Mouse (Mus musculus) myocyte (in vitro differentiated cells): ENCODE data around the gene Gcnt4. TPM values are rescaled to one million over a fixed set of nuclear protein-coding genes. Genes with fewer than 3 reads are reported as not detected.

ENCODE experiments used
- H3K27me3 ChIP-seq: one replicate; pipeline ENCODE4 v1.6.1; 2011; ENCODE audit not compliant: control insufficient read depth, insufficient read depth, insufficient read length
- H3K36me3 ChIP-seq: one replicate; pipeline ENCODE4 v1.6.1; 2011; ENCODE audit not compliant: control insufficient read depth, insufficient read depth
- H3K4me2 ChIP-seq: one replicate; pipeline ENCODE4 v1.6.1; 2011; ENCODE audit warnings: low read depth, control low read depth
- H3K4me3 ChIP-seq: one replicate; pipeline ENCODE4 v1.5.1; 2011; ENCODE audit warnings: mild to moderate bottlenecking, control low read depth, moderate library complexity
- H3K79me2 ChIP-seq: one replicate; pipeline ENCODE4 v1.6.1; 2011; ENCODE audit not compliant: control insufficient read depth, insufficient read depth
- H3ac ChIP-seq: one replicate; pipeline ENCODE4 v1.6.1; 2011; ENCODE audit not compliant: control insufficient read depth, insufficient read length
- CEBPB ChIP-seq: IDR thresholded peaks from 2 replicates; pipeline ENCODE4 v1.6.1; 2011; ENCODE audit warnings: mild to moderate bottlenecking, moderate library complexity; ENCODE audit not compliant: poor library complexity, insufficient read depth, severe bottlenecking
- E2F4 ChIP-seq: IDR thresholded peaks from one replicate; pipeline ENCODE4 v1.6.1; 2011; ENCODE audit warnings: mild to moderate bottlenecking, control low read depth, moderate library complexity; ENCODE audit not compliant: insufficient read depth
- MAX ChIP-seq: IDR thresholded peaks from one replicate; pipeline ENCODE4 v1.6.1; 2011; ENCODE audit warnings: low read depth, mild to moderate bottlenecking, control low read depth
- MYOD1 ChIP-seq, 3 experiments: IDR thresholded peaks; one replicate each; pipeline ENCODE4 v1.6.1; 2011; ENCODE audit warnings: control low read depth in 2 of 3, low read depth in 2 of 3, mild to moderate bottlenecking in 2 of 3, moderate library complexity in 1 of 3; ENCODE audit not compliant: insufficient read length in 2 of 3, control insufficient read depth in 1 of 3
- MYOG ChIP-seq, 3 experiments: IDR thresholded peaks; one replicate each; pipeline ENCODE4 v1.6.1; 2011; ENCODE audit warnings: control low read depth in 2 of 3, low read depth in 2 of 3, mild to moderate bottlenecking in 2 of 3; ENCODE audit not compliant: insufficient read length in 2 of 3, control insufficient read depth in 1 of 3, insufficient read depth in 1 of 3
- POLR2A ChIP-seq: IDR thresholded peaks from one replicate; pipeline ENCODE4 v1.6.1; 2011; ENCODE audit warnings: low read depth, mild to moderate bottlenecking, control low read depth, moderate library complexity; ENCODE audit not compliant: insufficient read length
- POLR2AphosphoS2 ChIP-seq: IDR thresholded peaks from one replicate; pipeline ENCODE4 v1.6.1; 2011; ENCODE audit warnings: low read depth, control low read depth; ENCODE audit not compliant: insufficient read length
- REST ChIP-seq: IDR thresholded peaks from one replicate; pipeline ENCODE4 v1.6.1; 2011; ENCODE audit warnings: mild to moderate bottlenecking, control low read depth, moderate library complexity; ENCODE audit not compliant: insufficient read depth, insufficient read length
- SRF ChIP-seq: IDR thresholded peaks from one replicate; pipeline ENCODE4 v1.6.1; 2011; ENCODE audit warnings: low read depth; ENCODE audit not compliant: control insufficient read depth, insufficient read length
- TCF12 ChIP-seq: IDR thresholded peaks from one replicate; pipeline ENCODE4 v1.6.1; 2011; ENCODE audit warnings: mild to moderate bottlenecking, control low read depth; ENCODE audit not compliant: poor library complexity, insufficient read depth, severe bottlenecking
- TCF3 ChIP-seq: IDR thresholded peaks from one replicate; pipeline ENCODE4 v1.6.1; 2011; ENCODE audit warnings: low read depth, control low read depth; ENCODE audit not compliant: insufficient read length
- USF1 ChIP-seq: IDR thresholded peaks from one replicate; pipeline ENCODE4 v1.6.1; 2011; ENCODE audit warnings: low read depth, mild to moderate bottlenecking, control low read depth, moderate library complexity
- polyA plus RNA-seq: library from polyadenylated mRNA; unstranded; fragments of >200 nt; fragmentation: generic; extraction: Trizol; gene quantifications from one replicate; pipeline ENCODE4 v1.2.1, GENCODE M21; 2012; ENCODE audit warnings: missing spikeins

The Gcnt4 gene
- polyA plus RNA-seq, 1 experiment = 3.1 TPM

DNA sequence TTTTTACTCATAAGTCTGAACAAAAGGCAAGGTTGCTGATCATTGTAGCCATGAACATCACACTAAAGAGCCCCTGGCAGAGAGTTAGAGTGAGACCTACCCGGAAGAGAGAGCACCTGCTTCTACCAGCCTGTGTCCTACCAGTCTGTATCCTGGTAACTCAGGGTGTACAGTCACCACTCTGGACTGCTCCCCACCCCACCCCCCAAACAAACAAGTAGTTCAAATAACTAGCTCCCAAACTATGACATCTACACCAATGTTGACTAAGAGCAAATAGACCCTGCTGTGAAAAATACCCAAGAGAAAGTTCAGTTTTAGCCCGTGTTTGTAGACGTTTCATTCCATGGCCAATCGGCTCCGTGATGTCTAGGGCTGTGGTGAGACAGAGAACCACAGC, 38.3 kb downstream of the Gcnt4 start:
- Histone ChIP-seq H3K36me3 (no peaks in the 10 kb centered on the region), H3K4me2 (no peak overlapping the region), H3K4me3 (no peak overlapping the region), H3ac (no peak overlapping the region), H3K27me3 (no peaks in the 10 kb centered on the region), H3K79me2 (no peaks in the 10 kb centered on the region)
- TF ChIP-seq MYOD1 (IDR thresholded peaks at IDR 0.05; ENCODE audit: control insufficient read depth in 1 of 3, insufficient read length in 2 of 3, low read depth in 2 of 3) = no peak
- TF ChIP-seq TCF3 = no peak
- TF ChIP-seq TCF12 = no peak

DNA sequence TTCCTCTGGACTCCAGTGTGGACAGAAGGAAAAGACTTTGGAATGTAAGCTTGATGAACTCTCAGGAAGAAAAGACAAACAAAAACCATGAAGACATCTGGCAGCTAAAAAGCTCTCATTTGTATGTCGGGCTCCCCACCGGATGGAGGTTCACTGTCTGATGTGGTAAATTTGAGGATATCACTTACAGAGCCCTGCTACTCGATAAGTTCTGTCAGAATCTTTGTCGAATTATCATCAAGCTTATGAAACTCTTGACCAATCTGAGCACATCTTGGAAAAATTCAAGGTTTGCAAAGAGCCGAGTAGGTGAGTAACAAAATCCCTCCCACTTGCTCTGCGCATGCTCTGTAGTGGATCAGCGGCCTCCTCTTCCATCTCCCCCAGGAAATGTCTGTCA, 40.5 kb downstream of the Gcnt4 start:
- H3K27me3 ChIP-seq = no peaks in the 10 kb centered on the region

DNA sequence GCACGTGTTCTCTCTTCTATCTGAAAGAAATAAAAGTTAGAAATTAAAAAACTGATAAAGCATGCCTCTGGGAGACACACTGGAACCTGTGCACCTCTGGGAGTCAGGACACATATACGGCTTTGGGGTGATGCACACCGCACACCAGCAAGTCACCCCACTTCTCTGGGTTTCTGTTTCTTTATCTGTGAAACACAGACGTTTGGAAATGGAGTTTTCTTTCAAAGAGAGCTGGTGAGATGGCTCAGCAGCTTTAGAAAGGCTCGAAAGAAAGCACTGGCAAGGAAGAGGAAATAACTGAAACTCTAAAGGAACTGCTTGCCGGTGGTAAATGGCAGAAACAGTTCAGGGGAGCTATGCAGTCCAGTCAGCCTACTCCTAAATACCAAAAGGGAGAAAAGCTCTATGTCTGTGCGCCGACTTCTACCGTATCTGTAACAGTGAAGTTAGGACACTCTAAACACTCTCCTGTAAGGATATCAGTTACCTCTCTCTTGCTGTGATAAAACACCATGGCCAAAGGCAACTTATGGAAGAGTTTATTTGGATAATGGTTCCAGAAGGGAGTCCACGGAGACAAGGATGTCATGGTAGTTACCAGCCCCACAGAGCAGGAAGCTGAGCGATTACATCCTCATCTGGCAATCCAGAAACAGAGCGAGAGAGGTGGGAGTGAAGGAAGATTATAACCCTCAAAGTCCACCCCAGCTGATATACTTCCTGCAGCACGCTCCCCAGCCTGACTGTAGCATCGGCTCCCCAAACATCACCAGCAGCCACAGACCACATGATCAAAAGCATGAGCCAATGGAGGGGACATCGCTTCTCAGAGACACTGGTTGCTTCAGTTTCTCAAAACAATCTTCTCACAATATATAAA, 42.0 kb downstream of the Gcnt4 start:
- Histone ChIP-seq H3ac (no peak overlapping the region), H3K36me3 (no peaks in the 10 kb centered on the region), H3K79me2 (no peaks in the 10 kb centered on the region), H3K4me2 (no peak overlapping the region), H3K27me3 (no peaks in the 10 kb centered on the region), H3K4me3 (no peak overlapping the region)
- TF ChIP-seq MYOD1 (IDR thresholded peaks at IDR 0.05; ENCODE audit: control insufficient read depth in 1 of 3, insufficient read length in 2 of 3, low read depth in 2 of 3) = no peak
- no peak for TF ChIP-seq E2F4
- TF ChIP-seq MYOG (IDR thresholded peaks at IDR 0.05; ENCODE audit: control insufficient read depth in 1 of 3, insufficient read depth in 1 of 3, insufficient read length in 2 of 3, low read depth in 2 of 3) = no peak
- no peak for TF ChIP-seq POLR2A
- TF ChIP-seq SRF = no peak
- TF ChIP-seq USF1 = no peak
- TF ChIP-seq MAX = no peak
- TF ChIP-seq TCF12 = no peak
- no peak for TF ChIP-seq REST
- TF ChIP-seq TCF3 = no peak
- TF ChIP-seq POLR2AphosphoS2 = no peak
- no peak for TF ChIP-seq CEBPB

More for the DNA sequence above, 40.5 kb downstream of the Gcnt4 start:
- Histone ChIP-seq H3ac (no peak overlapping the region), H3K36me3 (no peaks in the 10 kb centered on the region), H3K4me2 (no peak overlapping the region), H3K79me2 (no peaks in the 10 kb centered on the region), H3K4me3 (no peak overlapping the region)
- TF ChIP-seq POLR2A = no peak
- TF ChIP-seq CEBPB = no peak
- TF ChIP-seq POLR2AphosphoS2 = no peak
- TF ChIP-seq MYOG (IDR thresholded peaks at IDR 0.05; ENCODE audit: control insufficient read depth in 1 of 3, insufficient read depth in 1 of 3, insufficient read length in 2 of 3, low read depth in 2 of 3) = no peak
- TF ChIP-seq TCF12 = no peak
- TF ChIP-seq REST = no peak
- no peak for TF ChIP-seq SRF
- no peak for TF ChIP-seq MAX
- TF ChIP-seq MYOD1 (IDR thresholded peaks at IDR 0.05; ENCODE audit: control insufficient read depth in 1 of 3, insufficient read length in 2 of 3, low read depth in 2 of 3) = no peak
- no peak for TF ChIP-seq USF1
- no peak for TF ChIP-seq TCF3
- TF ChIP-seq E2F4 = no peak

DNA sequence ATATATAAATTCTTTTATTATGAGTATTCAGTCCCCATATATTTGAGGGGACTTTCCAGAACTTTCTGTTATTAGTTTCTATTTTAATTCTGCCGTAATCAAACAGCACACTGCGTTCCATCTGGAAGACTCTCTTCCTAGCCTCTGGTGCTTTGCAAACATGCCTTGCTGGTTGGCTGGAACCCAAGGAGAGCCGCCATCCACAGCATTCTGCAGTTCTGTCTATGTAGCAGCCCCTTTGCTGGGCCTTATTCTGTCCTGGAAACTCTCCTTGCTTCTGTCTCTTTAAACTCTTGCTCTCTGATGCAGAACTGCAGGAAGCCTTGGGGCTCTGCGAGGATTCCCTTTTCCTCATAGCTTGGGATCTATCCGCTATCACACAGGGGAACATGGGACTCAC, 42.6 kb downstream of the Gcnt4 start:
- Histone ChIP-seq H3K79me2 (no peaks in the 10 kb centered on the region), H3K27me3 (no peaks in the 10 kb centered on the region), H3ac (no peak overlapping the region), H3K4me2 (no peak overlapping the region), H3K36me3 (no peaks in the 10 kb centered on the region), H3K4me3 (no peak overlapping the region)
- no peak for TF ChIP-seq MYOD1 (IDR thresholded peaks at IDR 0.05; ENCODE audit: control insufficient read depth in 1 of 3, insufficient read length in 2 of 3, low read depth in 2 of 3)
- TF ChIP-seq CEBPB = no peak
- TF ChIP-seq POLR2A = no peak
- TF ChIP-seq TCF12 = no peak
- TF ChIP-seq TCF3 = no peak
- no peak for TF ChIP-seq REST
- no peak for TF ChIP-seq MYOG (IDR thresholded peaks at IDR 0.05; ENCODE audit: control insufficient read depth in 1 of 3, insufficient read depth in 1 of 3, insufficient read length in 2 of 3, low read depth in 2 of 3)
- TF ChIP-seq POLR2AphosphoS2 = no peak
- TF ChIP-seq E2F4 = no peak
- TF ChIP-seq USF1 = no peak
- no peak for TF ChIP-seq MAX
- TF ChIP-seq SRF = no peak

DNA sequence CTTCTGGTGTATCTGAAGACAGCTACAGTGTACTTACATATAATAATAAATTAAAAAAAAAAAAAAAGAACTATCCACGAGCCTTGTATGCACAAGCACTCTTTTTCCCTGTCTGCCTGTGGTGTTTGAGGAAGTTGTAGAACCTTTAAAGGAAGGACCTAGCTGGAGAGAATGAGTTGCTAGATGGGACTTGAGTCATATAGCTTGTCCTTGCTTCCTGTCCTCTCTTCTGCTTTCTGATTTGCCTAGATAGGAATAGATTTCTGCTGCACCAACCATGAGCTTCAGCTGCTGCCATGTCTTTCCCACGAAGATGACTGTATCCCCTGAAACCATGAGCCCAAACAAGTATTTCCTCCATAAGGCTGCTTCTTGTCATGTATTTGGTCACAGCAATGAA, 43.3 kb downstream of the Gcnt4 start:
- no peaks in the 10 kb centered on the region for H3K79me2 ChIP-seq
- no peak overlapping the region for H3K4me3 ChIP-seq
- H3ac ChIP-seq = no peak overlapping the region
- H3K27me3 ChIP-seq = no peaks in the 10 kb centered on the region
- TF ChIP-seq SRF (no peak), E2F4 (no peak), USF1 (no peak), TCF3 (no peak), REST (no peak), MAX (no peak), POLR2AphosphoS2 (no peak), MYOD1 (IDR thresholded peaks at IDR 0.05; ENCODE audit: control insufficient read depth in 1 of 3, insufficient read length in 2 of 3, low read depth in 2 of 3) (no peak), MYOG (IDR thresholded peaks at IDR 0.05; ENCODE audit: control insufficient read depth in 1 of 3, insufficient read depth in 1 of 3, insufficient read length in 2 of 3, low read depth in 2 of 3) (no peak), CEBPB (no peak), POLR2A (no peak), TCF12 (no peak)
- H3K4me2 ChIP-seq = no peak overlapping the region
- H3K36me3 ChIP-seq = no peaks in the 10 kb centered on the region
